In genomic region chr9:62371745-62372555, GRCm38 (mm10) we compare ENCODE assay signal across 17 mouse cellular contexts. TPM values are rescaled to one million over a fixed set of nuclear protein-coding genes. Genes with fewer than 3 reads are reported as not detected.
DNase-seq lines count a peak whose midpoint lies in the region; ATAC-seq and TF ChIP-seq lines count a peak whose summit lies in the region.
"Had no signal": no experiment of that assay in that cellular context is flagged by ENCODE, and none has a peak within 500 bp of the region (broad histone marks: within the 10 kb centered on the region; RNA-seq: fewer than 3 reads in every experiment).

No protein-coding gene starts in this region.

- WGBS in heart, embryonic 16.5 days = 74% methylated on average over 16 of the region's 16 CpGs
- 63% methylated on average over 16 of the region's 16 CpGs for WGBS in lung, adult 2 months

- no peak for TF ChIP-seq CTCF in lung, adult 2 months (IDR thresholded peaks at IDR 0.05; ENCODE audit: insufficient read depth, low read length)

- H3K4me2 ChIP-seq in heart, embryonic 16.5 days (ENCODE audit: low read depth, low read length) = no peak overlapping the region

- DNase-seq in cerebellum, adult 8-10 months = peak; percentile 16
- DNase-seq in cerebellum, postnatal 14 days = no peak
- no peak for DNase-seq in heart, adult 8-10 months (ENCODE audit: low spot score)
- DNase-seq in lung, adult 2 months = peak; percentile 43
- no peak for DNase-seq in lung, postnatal 25 days (ENCODE audit: low spot score)
- peak; percentile 37 for DNase-seq in yolk sac, embryonic 10.5 days (ENCODE audit: low spot score)
- no peak for DNase-seq in adrenal gland, adult 2 months
- DNase-seq: forebrain, postnatal 0 days; gastrocnemius, postnatal 36 days; heart, postnatal 14 days; kidney, adult 18-20 months had no signal

- no peak overlapping the region for H3K4me3 ChIP-seq in heart, embryonic 16.5 days (ENCODE audit: low read length)
- no peak overlapping the region for H3K4me3 ChIP-seq in lung, adult 2 months (replicated peaks; ENCODE audit: extremely low read depth, low read depth, low read length)
- H3K4me3 ChIP-seq: erythroblast, embryonic 14.5 days; left cerebral cortex, adult 2 months; midbrain, embryonic 10.5 days had no signal

- H3K27me3 ChIP-seq in heart, embryonic 16.5 days (ENCODE audit: control insufficient read depth, insufficient read depth, low read length) = no peaks in the 10 kb centered on the region

- peaks cover 34% of the 10 kb centered on the region for H3K36me3 ChIP-seq in heart, embryonic 16.5 days (ENCODE audit: control insufficient read depth, insufficient read depth)

- no peaks in the 10 kb centered on the region for H3K9me3 ChIP-seq in heart, embryonic 16.5 days (replicated peaks; ENCODE audit: control insufficient read depth, low read length)
- H3K9me3 ChIP-seq: midbrain, embryonic 10.5 days had no signal

- peaks cover 71% of the 10 kb centered on the region for H3K4me1 ChIP-seq in heart, embryonic 16.5 days (ENCODE audit: control insufficient read depth, insufficient read depth, low read length)
- H3K4me1 ChIP-seq in lung, adult 2 months (ENCODE audit: control insufficient read depth, insufficient read depth, low read length) = peaks cover 59% of the 10 kb centered on the region

- peak overlapping the region; percentile 4; the same call in 1 of the 2 replicates for H3K27ac ChIP-seq in heart, embryonic 16.5 days (ENCODE audit: low read length)
- H3K27ac ChIP-seq: hindbrain, postnatal 0 days; left cerebral cortex, adult 2 months; liver, embryonic 14.5 days; midbrain, embryonic 10.5 days had no signal

- TF ChIP-seq POLR2A in lung, adult 2 months (IDR thresholded peaks at IDR 0.05; ENCODE audit: borderline replicate concordance, extremely low read depth, low read depth, low read length) = no peak

- ATAC-seq in heart, embryonic 16.5 days (replicated peaks; ENCODE audit: extremely low read depth, insufficient read depth, low FRiP score) = no peak
- ATAC-seq: forebrain, postnatal 0 days; hindbrain, postnatal 0 days had no signal

- no peak overlapping the region for H3K9ac ChIP-seq in heart, embryonic 16.5 days (ENCODE audit: low read length)
- H3K9ac ChIP-seq: forebrain, postnatal 0 days; liver, embryonic 14.5 days had no signal

RNA-seq across cellular contexts. Expression of gene Anp32a, which starts 30.9 kb away (rescaled TPM):
- polyA plus RNA-seq in heart, embryonic 16.5 days (2015; fragmentation: Nextera tagmentation; extraction: Ambion mirVana) = 141 and 176 TPM in 2 replicates
- total RNA-seq in heart, adult 8-10 months (2022) = 100 to 1,000 TPM; 196 to 226 (median 214) TPM
- 28.9 and 58.2 TPM in 2 replicates for polyA plus RNA-seq in lung, adult 2 months (2012; rRNA removed)
- 100 to 1,000 TPM; 278 to 501 TPM for total RNA-seq in adrenal gland, adult 2 months (2021)
- 8.0 and 9.8 TPM in 2 replicates for polyA plus RNA-seq in adrenal gland, adult 2 months (2012; rRNA removed)

Comparison
In these comparisons a context has a peak if more than half of its experiments do, and no peak if none do; other contexts are left out.
1. DNase-seq: peak in cerebellum, adult 8-10 months (single experiment), lung, adult 2 months (single experiment) and yolk sac, embryonic 10.5 days (single experiment); none in cerebellum, postnatal 14 days (0 of 2), heart, adult 8-10 months (single experiment), lung, postnatal 25 days (single experiment) and adrenal gland, adult 2 months (single experiment).